In genomic region chr9:70209296-70210049, GRCm38 (mm10) we compare ENCODE assay signal across 8 mouse cellular contexts. TPM values are rescaled to one million over a fixed set of nuclear protein-coding genes. Genes with fewer than 3 reads are reported as not detected.
DNase-seq lines count a peak whose midpoint lies in the region; ATAC-seq and TF ChIP-seq lines count a peak whose summit lies in the region.

No protein-coding gene starts in this region.

- H3K9ac ChIP-seq in midbrain, postnatal 0 days (replicated peaks; ENCODE audit: low read length, poor library complexity, severe bottlenecking) = no peak overlapping the region
- H3K9ac ChIP-seq in midbrain, embryonic 14.5 days (replicated peaks; ENCODE audit: low read length) = no peak overlapping the region
- H3K9ac ChIP-seq in heart, embryonic 16.5 days (ENCODE audit: low read length) = no peak overlapping the region
- H3K9ac ChIP-seq in limb, embryonic 15.5 days = no peak overlapping the region
- no peak overlapping the region for H3K9ac ChIP-seq in stomach, embryonic 15.5 days

- no peak overlapping the region for H3K4me3 ChIP-seq in midbrain, postnatal 0 days (ENCODE audit: low read depth, low read length)
- H3K4me3 ChIP-seq in midbrain, embryonic 14.5 days (replicated peaks; ENCODE audit: low read depth, low read length) = no peak overlapping the region
- no peak overlapping the region for H3K4me3 ChIP-seq in heart, embryonic 16.5 days (ENCODE audit: low read length)
- peak overlapping the region; percentile 71 for H3K4me3 ChIP-seq in limb, embryonic 15.5 days
- peak overlapping the region; percentile 87; the same call in 1 of the 2 replicates for H3K4me3 ChIP-seq in stomach, embryonic 15.5 days (replicated peaks)

- H3K9me3 ChIP-seq in midbrain, postnatal 0 days (ENCODE audit: low read length) = no peaks in the 10 kb centered on the region
- H3K9me3 ChIP-seq in midbrain, embryonic 14.5 days (ENCODE audit: control insufficient read depth, low read length) = no peaks in the 10 kb centered on the region
- no peaks in the 10 kb centered on the region for H3K9me3 ChIP-seq in heart, embryonic 16.5 days (replicated peaks; ENCODE audit: control insufficient read depth, low read length)
- no peaks in the 10 kb centered on the region for H3K9me3 ChIP-seq in limb, embryonic 15.5 days
- no peaks in the 10 kb centered on the region for H3K9me3 ChIP-seq in stomach, embryonic 15.5 days

- no peak for ATAC-seq in midbrain, postnatal 0 days (ENCODE audit: low FRiP score)
- no peak for ATAC-seq in midbrain, embryonic 14.5 days (ENCODE audit: low FRiP score, low TSS enrichment)
- no peak for ATAC-seq in heart, embryonic 16.5 days (replicated peaks; ENCODE audit: extremely low read depth, insufficient read depth, low FRiP score)
- ATAC-seq in limb, embryonic 15.5 days (ENCODE audit: insufficient number of reproducible peaks, low FRiP score, low TSS enrichment, low read depth) = no peak
- no peak for ATAC-seq in stomach, embryonic 15.5 days (ENCODE audit: insufficient read depth, low FRiP score, low read depth)

- no peak overlapping the region for H3K27ac ChIP-seq in midbrain, postnatal 0 days (ENCODE audit: low read depth, low read length)
- H3K27ac ChIP-seq in midbrain, embryonic 14.5 days (replicated peaks; ENCODE audit: low read depth, low read length) = no peak overlapping the region
- no peak overlapping the region for H3K27ac ChIP-seq in heart, embryonic 16.5 days (ENCODE audit: low read length)
- no peak overlapping the region for H3K27ac ChIP-seq in limb, embryonic 15.5 days
- H3K27ac ChIP-seq in stomach, embryonic 15.5 days = no peak overlapping the region; the same call in 1 of the 2 replicates

- H3K36me3 ChIP-seq in midbrain, postnatal 0 days (ENCODE audit: insufficient read depth, low read length) = no peaks in the 10 kb centered on the region
- H3K36me3 ChIP-seq in midbrain, embryonic 14.5 days (ENCODE audit: control insufficient read depth, insufficient read depth, low read length) = no peaks in the 10 kb centered on the region
- H3K36me3 ChIP-seq in heart, embryonic 16.5 days (ENCODE audit: control insufficient read depth, insufficient read depth) = no peaks in the 10 kb centered on the region
- no peaks in the 10 kb centered on the region for H3K36me3 ChIP-seq in limb, embryonic 15.5 days
- H3K36me3 ChIP-seq in stomach, embryonic 15.5 days = no peaks in the 10 kb centered on the region

- TF ChIP-seq CTCF in midbrain, postnatal 0 days (IDR thresholded peaks at IDR 0.05) = no peak

- H3K27me3 ChIP-seq in midbrain, postnatal 0 days (ENCODE audit: insufficient read depth, low read length) = peaks cover 11% of the 10 kb centered on the region
- peaks cover 5% of the 10 kb centered on the region; the same call in 1 of the 2 replicates for H3K27me3 ChIP-seq in midbrain, embryonic 14.5 days (ENCODE audit: control insufficient read depth, insufficient read depth, low read length)
- no peaks in the 10 kb centered on the region for H3K27me3 ChIP-seq in heart, embryonic 16.5 days (ENCODE audit: control insufficient read depth, insufficient read depth, low read length)
- H3K27me3 ChIP-seq in limb, embryonic 15.5 days = no peaks in the 10 kb centered on the region
- H3K27me3 ChIP-seq in stomach, embryonic 15.5 days (replicated peaks) = no peaks in the 10 kb centered on the region

- no peak overlapping the region for H3K4me2 ChIP-seq in midbrain, postnatal 0 days (ENCODE audit: low read depth, low read length, poor library complexity, severe bottlenecking)
- no peak overlapping the region for H3K4me2 ChIP-seq in midbrain, embryonic 14.5 days (ENCODE audit: low read length)
- H3K4me2 ChIP-seq in heart, embryonic 16.5 days (ENCODE audit: low read depth, low read length) = peak overlapping the region; percentile 93; the same call in 1 of the 2 replicates
- peak overlapping the region; percentile 92 for H3K4me2 ChIP-seq in limb, embryonic 15.5 days
- peak overlapping the region; percentile 88 for H3K4me2 ChIP-seq in stomach, embryonic 15.5 days

- H3K4me1 ChIP-seq in midbrain, postnatal 0 days (ENCODE audit: insufficient read depth, low read length) = peaks cover 8% of the 10 kb centered on the region; the same call in 1 of the 2 replicates
- peaks cover 8% of the 10 kb centered on the region for H3K4me1 ChIP-seq in midbrain, embryonic 14.5 days (ENCODE audit: control insufficient read depth, insufficient read depth, low read length)
- 0 out of 2 replicates have a peak, but pooled peaks cover 3% of the 10 kb centered on the region for H3K4me1 ChIP-seq in heart, embryonic 16.5 days (ENCODE audit: control insufficient read depth, insufficient read depth, low read length)
- H3K4me1 ChIP-seq in limb, embryonic 15.5 days = peaks cover 24% of the 10 kb centered on the region
- peaks cover 9% of the 10 kb centered on the region for H3K4me1 ChIP-seq in stomach, embryonic 15.5 days

- peak; percentile 53 for DNase-seq in midbrain, postnatal 0 days (ENCODE audit: low spot score)
- no peak for DNase-seq in midbrain, embryonic 14.5 days
- DNase-seq in cerebellum, postnatal 10 days = peak; percentile 85 to 91
- no peak for DNase-seq in frontal cortex, postnatal 25 days (ENCODE audit: low spot score in 2 of 2)
- DNase-seq in right cerebral cortex, postnatal 4 days = no peak

- WGBS in midbrain, postnatal 0 days = 82% methylated on average over 8 of the region's 8 CpGs
- 84% methylated on average over 8 of the region's 8 CpGs for WGBS in midbrain, embryonic 14.5 days
- WGBS in heart, embryonic 16.5 days = 69% methylated on average over 8 of the region's 8 CpGs
- WGBS in limb, embryonic 15.5 days = 60% methylated on average over 8 of the region's 8 CpGs
- 64% methylated on average over 8 of the region's 8 CpGs for WGBS in stomach, embryonic 15.5 days

RNA-seq across cellular contexts. Expression of gene Myo1e, which starts 2.3 kb away (rescaled TPM):
- total RNA-seq in midbrain, postnatal 0 days (2014; rRNA removed) = 5.9 and 7.8 TPM in 2 replicates
- 3.0 TPM in 2 replicates for polyA plus RNA-seq in midbrain, postnatal 0 days (2015; fragmentation: Nextera tagmentation; extraction: Ambion mirVana)
- polyA plus RNA-seq in midbrain, embryonic 14.5 days (2014; fragmentation: Nextera tagmentation; extraction: Ambion mirVana) = 3.8 and 6.5 TPM in 2 replicates
- 12.2 and 15.6 TPM in 2 replicates for polyA plus RNA-seq in heart, embryonic 16.5 days (2015; fragmentation: Nextera tagmentation; extraction: Ambion mirVana)
- polyA plus RNA-seq in limb, embryonic 15.5 days (2015; fragmentation: Nextera tagmentation; extraction: Ambion mirVana) = 27.5 and 28.5 TPM in 2 replicates
- polyA plus RNA-seq in stomach, embryonic 15.5 days (2015; fragmentation: Nextera tagmentation; extraction: Ambion mirVana) = 24.2 and 28.2 TPM in 2 replicates

Comparison
In these comparisons a context has a peak if more than half of its experiments do, and no peak if none do; other contexts are left out.
1. DNase-seq: peak in midbrain, postnatal 0 days (single experiment) and cerebellum, postnatal 10 days (2 of 2); none in midbrain, embryonic 14.5 days (single experiment), frontal cortex, postnatal 25 days (0 of 2) and right cerebral cortex, postnatal 4 days (single experiment).
2. H3K4me2 ChIP-seq: peak in heart, embryonic 16.5 days (single experiment), limb, embryonic 15.5 days (single experiment) and stomach, embryonic 15.5 days (single experiment); none in midbrain, postnatal 0 days (single experiment) and midbrain, embryonic 14.5 days (single experiment).
3. H3K4me3 ChIP-seq: peak in limb, embryonic 15.5 days (single experiment) and stomach, embryonic 15.5 days (single experiment); none in midbrain, postnatal 0 days (single experiment), midbrain, embryonic 14.5 days (single experiment) and heart, embryonic 16.5 days (single experiment).